Mouse (Mus musculus): ENCODE data around the gene Tmem259. TPM values are rescaled to one million over a fixed set of nuclear protein-coding genes. Genes with fewer than 3 reads are reported as not detected.

Tmem259 gene
- polyA plus RNA-seq, 1 experiment = 54.6 TPM

GRCm38 (mm10) chr10:80019471-80020131 lies 35.5 kb upstream of the Tmem259 start:
- TF ChIP-seq EP300 (IDR thresholded peaks at IDR 0.05; ENCODE audit: insufficient read depth, low read depth, low read length) (no peak), POLR2A (IDR thresholded peaks at IDR 0.05; ENCODE audit: insufficient read depth, low read length) (no peak), CTCF (IDR thresholded peaks at IDR 0.05; ENCODE audit: low read depth, low read length) (no peak)
- Histone ChIP-seq H3K9me3 (replicated peaks; ENCODE audit: control insufficient read depth, insufficient read depth, low read length, poor library complexity, severe bottlenecking) (no peaks in the 10 kb centered on the region), H3K27ac (ENCODE audit: insufficient read depth, low read length) (no peak overlapping the region), H3K9ac (ENCODE audit: low read depth, poor library complexity, severe bottlenecking) (no peak overlapping the region), H3K27me3 (ENCODE audit: control insufficient read depth, insufficient read depth, low read length, poor library complexity, severe bottlenecking) (no peaks in the 10 kb centered on the region), H3K36me3 (ENCODE audit: control insufficient read depth, insufficient read depth, low read length, poor library complexity, severe bottlenecking) (no peaks in the 10 kb centered on the region), H3K4me1 (ENCODE audit: control insufficient read depth, insufficient read depth, low read length) (peaks cover 4% of the 10 kb centered on the region), H3K4me3 (ENCODE audit: low read depth, low read length) (peak overlapping the region; percentile 54)

- Histone ChIP-seq H3K27ac (ENCODE audit: insufficient read depth, low read length) (no peak overlapping the region), H3K9ac (ENCODE audit: low read depth, poor library complexity, severe bottlenecking) (no peak overlapping the region), H3K4me1 (ENCODE audit: control insufficient read depth, insufficient read depth, low read length) (peaks cover 4% of the 10 kb centered on the region), H3K27me3 (ENCODE audit: control insufficient read depth, insufficient read depth, low read length, poor library complexity, severe bottlenecking) (no peaks in the 10 kb centered on the region), H3K9me3 (replicated peaks; ENCODE audit: control insufficient read depth, insufficient read depth, low read length, poor library complexity, severe bottlenecking) (no peaks in the 10 kb centered on the region), H3K4me3 (ENCODE audit: low read depth, low read length) (no peak overlapping the region), H3K36me3 (ENCODE audit: control insufficient read depth, insufficient read depth, low read length, poor library complexity, severe bottlenecking) (no peaks in the 10 kb centered on the region)
- TF ChIP-seq EP300 (IDR thresholded peaks at IDR 0.05; ENCODE audit: insufficient read depth, low read depth, low read length) (no peak), POLR2A (IDR thresholded peaks at IDR 0.05; ENCODE audit: insufficient read depth, low read length) (no peak), CTCF (IDR thresholded peaks at IDR 0.05; ENCODE audit: low read depth, low read length) (no peak)
Observed at GRCm38 (mm10) chr10:80018739-80019297, 34.7 kb upstream of the Tmem259 start.

GRCm38 (mm10) chr10:80017771-80018170 lies 33.6 kb upstream of the Tmem259 start:
- Histone ChIP-seq H3K4me3 (ENCODE audit: low read depth, low read length) (no peak overlapping the region), H3K27me3 (ENCODE audit: control insufficient read depth, insufficient read depth, low read length, poor library complexity, severe bottlenecking) (no peaks in the 10 kb centered on the region), H3K4me1 (ENCODE audit: control insufficient read depth, insufficient read depth, low read length) (peaks cover 8% of the 10 kb centered on the region), H3K27ac (ENCODE audit: insufficient read depth, low read length) (no peak overlapping the region), H3K9me3 (replicated peaks; ENCODE audit: control insufficient read depth, insufficient read depth, low read length, poor library complexity, severe bottlenecking) (no peaks in the 10 kb centered on the region), H3K36me3 (ENCODE audit: control insufficient read depth, insufficient read depth, low read length, poor library complexity, severe bottlenecking) (no peaks in the 10 kb centered on the region), H3K9ac (ENCODE audit: low read depth, poor library complexity, severe bottlenecking) (no peak overlapping the region)
- TF ChIP-seq EP300 (IDR thresholded peaks at IDR 0.05; ENCODE audit: insufficient read depth, low read depth, low read length) = no peak
- TF ChIP-seq POLR2A (IDR thresholded peaks at IDR 0.05; ENCODE audit: insufficient read depth, low read length) = no peak
- no peak for TF ChIP-seq CTCF (IDR thresholded peaks at IDR 0.05; ENCODE audit: low read depth, low read length)

- Histone ChIP-seq H3K27ac (ENCODE audit: insufficient read depth, low read length) (no peak overlapping the region), H3K4me3 (ENCODE audit: low read depth, low read length) (no peak overlapping the region), H3K4me1 (ENCODE audit: control insufficient read depth, insufficient read depth, low read length) (peaks cover 8% of the 10 kb centered on the region), H3K27me3 (ENCODE audit: control insufficient read depth, insufficient read depth, low read length, poor library complexity, severe bottlenecking) (no peaks in the 10 kb centered on the region), H3K9me3 (replicated peaks; ENCODE audit: control insufficient read depth, insufficient read depth, low read length, poor library complexity, severe bottlenecking) (no peaks in the 10 kb centered on the region), H3K36me3 (ENCODE audit: control insufficient read depth, insufficient read depth, low read length, poor library complexity, severe bottlenecking) (no peaks in the 10 kb centered on the region), H3K9ac (ENCODE audit: low read depth, poor library complexity, severe bottlenecking) (no peak overlapping the region)
- TF ChIP-seq EP300 (IDR thresholded peaks at IDR 0.05; ENCODE audit: insufficient read depth, low read depth, low read length) (no peak), CTCF (IDR thresholded peaks at IDR 0.05; ENCODE audit: low read depth, low read length) (no peak), POLR2A (IDR thresholded peaks at IDR 0.05; ENCODE audit: insufficient read depth, low read length) (no peak)
Observed at GRCm38 (mm10) chr10:80017361-80017760, 33.2 kb upstream of the Tmem259 start.

- no peak overlapping the region for H3K4me3 ChIP-seq (ENCODE audit: low read depth, low read length)
- no peak overlapping the region for H3K27ac ChIP-seq (ENCODE audit: insufficient read depth, low read length)
- no peaks in the 10 kb centered on the region for H3K27me3 ChIP-seq (ENCODE audit: control insufficient read depth, insufficient read depth, low read length, poor library complexity, severe bottlenecking)
Observed at GRCm38 (mm10) chr10:80016931-80017330, 32.8 kb upstream of the Tmem259 start.

GRCm38 (mm10) chr10:80016511-80016910 lies 32.4 kb upstream of the Tmem259 start, which contains the start of gene Arhgap45:
Gene Arhgap45 (plus strand): TSS chr10:80016653.
- Histone ChIP-seq H3K4me3 (ENCODE audit: low read depth, low read length) (no peak within 1 kb of the TSS), H3K9ac (ENCODE audit: low read depth, poor library complexity, severe bottlenecking) (no peak within 1 kb of the TSS), H3K27me3 (ENCODE audit: control insufficient read depth, insufficient read depth, low read length, poor library complexity, severe bottlenecking) (no peaks in the 10 kb centered on the region), H3K4me1 (ENCODE audit: control insufficient read depth, insufficient read depth, low read length) (peaks cover 8% of the 10 kb centered on the region), H3K36me3 (ENCODE audit: control insufficient read depth, insufficient read depth, low read length, poor library complexity, severe bottlenecking) (no peaks in the 10 kb centered on the region), H3K9me3 (replicated peaks; ENCODE audit: control insufficient read depth, insufficient read depth, low read length, poor library complexity, severe bottlenecking) (no peaks in the 10 kb centered on the region), H3K27ac (ENCODE audit: insufficient read depth, low read length) (no peak within 1 kb of the TSS)
- TF ChIP-seq EP300 (IDR thresholded peaks at IDR 0.05; ENCODE audit: insufficient read depth, low read depth, low read length) = no peak
- TF ChIP-seq POLR2A (IDR thresholded peaks at IDR 0.05; ENCODE audit: insufficient read depth, low read length) = no peak
- TF ChIP-seq CTCF (IDR thresholded peaks at IDR 0.05; ENCODE audit: low read depth, low read length) = no peak

More at GRCm38 (mm10) chr10:80016931-80017330, 32.8 kb upstream of the Tmem259 start:
- Histone ChIP-seq H3K9me3 (replicated peaks; ENCODE audit: control insufficient read depth, insufficient read depth, low read length, poor library complexity, severe bottlenecking) (no peaks in the 10 kb centered on the region), H3K9ac (ENCODE audit: low read depth, poor library complexity, severe bottlenecking) (no peak overlapping the region), H3K36me3 (ENCODE audit: control insufficient read depth, insufficient read depth, low read length, poor library complexity, severe bottlenecking) (no peaks in the 10 kb centered on the region), H3K4me1 (ENCODE audit: control insufficient read depth, insufficient read depth, low read length) (peaks cover 8% of the 10 kb centered on the region)
- TF ChIP-seq CTCF (IDR thresholded peaks at IDR 0.05; ENCODE audit: low read depth, low read length) = no peak
- no peak for TF ChIP-seq EP300 (IDR thresholded peaks at IDR 0.05; ENCODE audit: insufficient read depth, low read depth, low read length)
- no peak for TF ChIP-seq POLR2A (IDR thresholded peaks at IDR 0.05; ENCODE audit: insufficient read depth, low read length)
